Mouse (Mus musculus) ES-E14 (cell line): ENCODE data around the gene Fcamr. TPM values are rescaled to one million over a fixed set of nuclear protein-coding genes. Genes with fewer than 3 reads are reported as not detected.

ENCODE experiments used
- DNase-seq: peaks from one replicate; pipeline ENCODE4 v3.0.0-alpha.2; 2013; ENCODE audit warnings: low read depth, low spot score
- H3K27ac ChIP-seq: 2 replicates; pipeline ENCODE4 v1.5.1; 2012; ENCODE audit warnings: low read depth, mild to moderate bottlenecking, low read length, moderate library complexity, mixed read lengths; ENCODE audit not compliant: poor library complexity, insufficient read depth, severe bottlenecking
- H3K36me3 ChIP-seq: 2 replicates; pipeline ENCODE4 v1.6.1; 2012; ENCODE audit warnings: mild to moderate bottlenecking, low read length, moderate library complexity, mixed read lengths; ENCODE audit not compliant: control insufficient read depth, poor library complexity, insufficient read depth, severe bottlenecking
- H3K4me1 ChIP-seq, 2 experiments: fragments of 150-350 bp in 1 of 2; sonication (generic) in 1 of 2; 2 replicates each; pipeline ENCODE4 v1.6.1; 2012; ENCODE audit warnings: low read length in 2 of 2, mild to moderate bottlenecking in 1 of 2, mixed read lengths in 1 of 2; ENCODE audit not compliant: control insufficient read depth in 2 of 2, insufficient read depth in 2 of 2, poor library complexity in 1 of 2
- H3K4me3 ChIP-seq, 2 experiments: fragments of 150-350 bp in 1 of 2; sonication (generic) in 1 of 2; 2 replicates each; pipeline ENCODE4 v1.5.1; 2012; ENCODE audit warnings: low read length in 2 of 2, low read depth in 1 of 2, mild to moderate bottlenecking in 1 of 2, mixed read lengths in 1 of 2; ENCODE audit not compliant: insufficient read depth in 1 of 2, poor library complexity in 1 of 2, severe bottlenecking in 1 of 2
- H3K9ac ChIP-seq: 2 replicates; pipeline ENCODE4 v1.6.1; 2012; ENCODE audit warnings: low read depth, mild to moderate bottlenecking, low read length, mixed read lengths; ENCODE audit not compliant: poor library complexity, insufficient read depth, severe bottlenecking
- H3K9me3 ChIP-seq: fragments of 150-350 bp; sonication (generic); 2 replicates; pipeline ENCODE4 v1.6.1; 2012; ENCODE audit warnings: low read depth, mild to moderate bottlenecking, low read length; ENCODE audit not compliant: control insufficient read depth, insufficient read depth
- CHD2 ChIP-seq: IDR thresholded peaks from 2 replicates; pipeline ENCODE4 v1.6.1; 2014; ENCODE audit warnings: mild to moderate bottlenecking, low read depth, low read length, inconsistent platforms
- HCFC1 ChIP-seq: IDR thresholded peaks from 2 replicates; pipeline ENCODE4 v1.6.1; 2012; ENCODE audit warnings: low read length, inconsistent platforms, borderline replicate concordance; ENCODE audit not compliant: insufficient read depth
- MAFK ChIP-seq: IDR thresholded peaks from 2 replicates; pipeline ENCODE4 v1.6.1; 2014; ENCODE audit warnings: mild to moderate bottlenecking, low read depth, low read length, inconsistent platforms; ENCODE audit not compliant: insufficient read depth
- ZC3H11A ChIP-seq: IDR thresholded peaks from 2 replicates; pipeline ENCODE4 v1.6.1; 2012; ENCODE audit warnings: low read depth, mild to moderate bottlenecking, inconsistent platforms, low read length, borderline replicate concordance
- ZNF384 ChIP-seq: IDR thresholded peaks from 2 replicates; pipeline ENCODE4 v1.6.1; 2012; ENCODE audit warnings: low read depth, low read length, inconsistent platforms
- in situ Hi-C, 2 experiments: fragments of 600-800 bp; cut with MboI; formaldehyde crosslinking; loops; one replicate each; pipeline ENCODE4 v1.15.1; 2025; ENCODE audit warnings: low sequenced_read_pairs in 2 of 2, inconsistent platforms in 1 of 2; ENCODE audit not compliant: unreplicated experiment in 2 of 2
- total RNA-seq: library from RNA; depleted of rRNA; stranded (reverse); fragments of 300-350 nt; gene quantifications from 2 replicates; pipeline ENCODE4 v1.2.3, GENCODE M21; 2012

Gene Fcamr
- total RNA-seq, 1 experiment = 0.09 TPM

DNA sequence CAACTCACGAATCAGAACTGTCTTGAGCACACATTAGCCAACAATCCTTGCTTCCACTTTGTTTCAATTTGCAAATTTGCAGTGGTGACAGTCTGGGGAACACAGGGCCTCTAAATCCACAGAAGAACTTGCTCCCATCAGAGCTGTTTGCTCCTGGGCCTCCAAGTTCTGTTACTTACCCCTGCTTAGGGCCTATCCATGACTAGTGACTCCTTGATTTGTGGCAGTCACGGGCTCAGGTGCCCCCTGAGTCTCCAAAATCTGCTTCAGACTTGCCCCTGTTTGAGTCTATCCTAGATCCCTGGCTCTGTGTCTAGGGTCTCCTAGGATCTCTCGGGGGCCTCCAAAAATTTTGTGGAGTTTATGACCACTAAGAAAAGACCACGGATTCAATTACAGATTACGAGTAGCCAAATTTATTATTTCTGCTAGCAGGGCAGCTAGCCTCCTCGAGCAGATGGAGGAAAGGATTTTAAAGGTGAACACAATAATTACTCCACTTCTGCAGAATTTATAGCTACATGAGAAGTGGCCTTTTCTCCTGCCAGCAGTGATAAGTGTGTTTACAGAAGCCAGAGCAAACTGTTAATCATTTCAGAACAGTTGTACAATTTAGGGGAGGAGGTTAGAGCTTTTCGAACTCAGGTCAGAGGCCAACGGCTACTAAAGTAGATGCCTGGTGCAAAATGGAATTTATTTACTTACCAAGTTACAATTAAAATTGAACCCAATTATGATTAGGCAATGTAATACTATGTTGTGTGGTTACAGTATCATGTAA, 40.1 kb downstream of the Fcamr start:
- Histone ChIP-seq H3K36me3 (no peaks in the 10 kb centered on the region), H3K4me1 (no peaks in the 10 kb centered on the region), H3K4me3 (no peak overlapping the region), H3K9ac (no peak overlapping the region), H3K9me3 (no peaks in the 10 kb centered on the region), H3K27ac (no peak overlapping the region)
- in situ Hi-C loops = no loop called here
- TF ChIP-seq CHD2 = no peak
- no peak for TF ChIP-seq ZC3H11A
- TF ChIP-seq MAFK = no peak
- TF ChIP-seq ZNF384 = no peak
- TF ChIP-seq HCFC1 = no peak
- DNase-seq = no peak

- in situ Hi-C loops = no loop called here
- Histone ChIP-seq H3K36me3 (no peaks in the 10 kb centered on the region), H3K4me1 (no peaks in the 10 kb centered on the region), H3K9ac (no peak overlapping the region), H3K9me3 (no peaks in the 10 kb centered on the region), H3K4me3 (no peak overlapping the region), H3K27ac (no peak overlapping the region)
- TF ChIP-seq HCFC1 (no peak), ZNF384 (no peak), CHD2 (no peak), ZC3H11A (no peak), MAFK (no peak)
- DNase-seq = no peak
These were observed 40.9 kb downstream of the Fcamr start for GRCm38 (mm10) chr1:130841621-130842020.

DNA sequence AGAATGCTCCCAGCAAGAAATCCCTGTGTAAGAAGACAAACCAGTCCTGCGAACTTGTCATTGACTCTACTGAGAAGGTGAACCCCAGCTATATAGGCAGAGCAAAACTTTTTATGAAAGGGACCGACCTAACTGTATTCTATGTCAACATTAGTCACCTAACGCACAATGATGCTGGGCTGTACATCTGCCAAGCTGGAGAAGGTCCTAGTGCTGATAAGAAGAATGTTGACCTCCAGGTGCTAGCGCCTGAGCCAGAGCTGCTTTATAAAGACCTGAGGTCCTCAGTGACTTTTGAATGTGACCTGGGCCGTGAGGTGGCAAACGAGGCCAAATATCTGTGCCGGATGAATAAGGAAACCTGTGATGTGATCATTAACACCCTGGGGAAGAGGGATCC, 43.8 kb downstream of the Fcamr start:
- no peak overlapping the region for H3K9ac ChIP-seq
- in situ Hi-C loops = no loop called here
- DNase-seq = no peak
- no peaks in the 10 kb centered on the region for H3K9me3 ChIP-seq
- no peak overlapping the region for H3K27ac ChIP-seq
- no peaks in the 10 kb centered on the region for H3K4me1 ChIP-seq
- TF ChIP-seq ZNF384 (no peak), MAFK (no peak), ZC3H11A (no peak)
- no peaks in the 10 kb centered on the region for H3K36me3 ChIP-seq
- H3K4me3 ChIP-seq = no peak overlapping the region

GRCm38 (mm10) chr1:130849530-130850214, 49.0 kb downstream of the Fcamr start:
- in situ Hi-C loops = no loop called here
- no peak for TF ChIP-seq ZNF384
- TF ChIP-seq HCFC1 = no peak
- TF ChIP-seq CHD2 = no peak
- TF ChIP-seq ZC3H11A = no peak
- TF ChIP-seq MAFK = no peak
- Histone ChIP-seq H3K27ac (no peak overlapping the region), H3K36me3 (no peaks in the 10 kb centered on the region), H3K4me3 (no peak overlapping the region), H3K9me3 (no peaks in the 10 kb centered on the region), H3K9ac (no peak overlapping the region), H3K4me1 (no peaks in the 10 kb centered on the region)
- no peak for DNase-seq
